Mouse (Mus musculus) embryonic facial prominence, embryonic 14.5 days (tissue): ENCODE results near the gene Fbxo28. TPM values are rescaled to one million over a fixed set of nuclear protein-coding genes. Genes with fewer than 3 reads are reported as not detected.
A peak's percentile ranks its signal among the peaks of the same experiment; 100 is the strongest.

Experiments
- ATAC-seq: fragments of 200-750 bp; cut with Nextera tagmentation; 2 replicates; pipeline ENCODE4 v1.8.0; 2017; ENCODE audit warnings: low read depth, moderate number of reproducible peaks, moderate TSS enrichment
- DNase-seq: peaks from one replicate; pipeline ENCODE4 v3.0.0-alpha.2; 2015; ENCODE audit warnings: low spot score
- H3K27ac ChIP-seq: fragments of 300-500 bp; sonication (generic); replicated peaks from 2 replicates; pipeline ENCODE4 v1.5.1; 2014; ENCODE audit warnings: low read depth, mild to moderate bottlenecking, low read length, moderate library complexity
- H3K27me3 ChIP-seq: fragments of 300-500 bp; sonication (generic); replicated peaks from 2 replicates; pipeline ENCODE4 v1.6.1; 2014; ENCODE audit warnings: low read length; ENCODE audit not compliant: control insufficient read depth, insufficient read depth
- H3K36me3 ChIP-seq: fragments of 300-500 bp; sonication (generic); 2 replicates; pipeline ENCODE4 v1.6.1; 2014; ENCODE audit warnings: low read length, mixed read lengths; ENCODE audit not compliant: control insufficient read depth, insufficient read depth
- H3K4me1 ChIP-seq: fragments of 300-500 bp; sonication (generic); 2 replicates; pipeline ENCODE4 v1.6.1; 2014; ENCODE audit warnings: antibody characterized with exemption, low read length; ENCODE audit not compliant: control insufficient read depth, insufficient read depth
- H3K4me2 ChIP-seq: fragments of 300-500 bp; sonication (generic); 2 replicates; pipeline ENCODE4 v1.6.1; 2014; ENCODE audit warnings: low read depth, mild to moderate bottlenecking, low read length, moderate library complexity, mixed read lengths
- H3K4me3 ChIP-seq: fragments of 300-500 bp; sonication (generic); 2 replicates; pipeline ENCODE4 v1.5.1; 2014; ENCODE audit warnings: low read depth, mild to moderate bottlenecking, low read length
- H3K9ac ChIP-seq: fragments of 300-500 bp; sonication (generic); 2 replicates; pipeline ENCODE4 v1.6.1; 2014; ENCODE audit warnings: low read depth, mild to moderate bottlenecking, low read length, moderate library complexity, mixed read lengths
- H3K9me3 ChIP-seq: fragments of 300-500 bp; sonication (generic); 2 replicates; pipeline ENCODE4 v1.6.1; 2016; ENCODE audit warnings: low read length; ENCODE audit not compliant: control insufficient read depth
- WGBS: fragments of 180-500 bp; shearing (Covaris S2); extraction: QIAGEN DNeasy Blood & Tissue Kit; methylation state at CpG from one replicate; pipeline ENCODE4 v1.1.7; 2014; 5-methylcytosine and 5-hydroxymethylcytosine counted together
- polyA plus RNA-seq: library from polyadenylated mRNA; unstranded; fragments of >200 nt; fragmentation: Nextera tagmentation; extraction: Ambion mirVana; gene quantifications from 2 replicates; pipeline ENCODE4 v1.2.1, GENCODE M21; 2014

Fbxo28 gene
- polyA plus RNA-seq, 1 experiment from 2014 or later = 25.4 TPM

- H3K4me3 ChIP-seq = no peak overlapping the region
- no peaks in the 10 kb centered on the region for H3K9me3 ChIP-seq
- H3K27ac ChIP-seq = no peak overlapping the region
- DNase-seq = no peak
- no peak overlapping the region for H3K9ac ChIP-seq
- no peaks in the 10 kb centered on the region for H3K27me3 ChIP-seq
- peaks cover 3% of the 10 kb centered on the region; the same call in 1 of the 2 replicates for H3K4me1 ChIP-seq
- 69% methylated on average over 6 of the region's 6 CpGs for WGBS
- no peaks in the 10 kb centered on the region for H3K36me3 ChIP-seq
- H3K4me2 ChIP-seq = no peak overlapping the region
- no peak for ATAC-seq
Observed at GRCm38 (mm10) chr1:182377519-182377918, 36.1 kb upstream of the Fbxo28 start.

DNA sequence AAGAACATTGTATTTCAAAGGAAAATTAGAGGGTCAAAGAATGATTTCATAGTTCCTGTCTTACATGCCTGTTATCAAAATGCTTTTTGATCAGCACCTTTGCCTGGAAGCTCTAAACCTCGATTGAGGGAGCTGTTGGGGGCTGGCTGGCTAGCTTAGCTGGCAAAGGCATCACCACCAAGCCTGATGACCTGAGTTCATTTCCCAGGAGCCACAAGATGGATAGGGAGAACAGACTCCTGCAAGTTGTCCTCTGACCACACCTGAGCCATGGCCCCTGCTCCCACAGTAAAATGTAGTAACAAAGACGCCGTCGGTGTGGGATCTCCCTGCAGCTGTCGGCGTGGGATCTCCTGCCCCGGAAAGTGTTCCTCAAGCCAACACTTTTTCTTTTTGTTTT is 35.4 kb upstream of the Fbxo28 start:
- no peaks in the 10 kb centered on the region for H3K27me3 ChIP-seq
- H3K9me3 ChIP-seq = no peaks in the 10 kb centered on the region
- H3K27ac ChIP-seq = no peak overlapping the region
- no peak overlapping the region for H3K4me2 ChIP-seq
- no peak overlapping the region for H3K4me3 ChIP-seq
- 90% methylated on average over 7 of the region's 7 CpGs for WGBS
- DNase-seq = no peak
- no peaks in the 10 kb centered on the region for H3K36me3 ChIP-seq
- no peak for ATAC-seq
- H3K4me1 ChIP-seq = peaks cover 3% of the 10 kb centered on the region; the same call in 1 of the 2 replicates
- H3K9ac ChIP-seq = no peak overlapping the region

DNA sequence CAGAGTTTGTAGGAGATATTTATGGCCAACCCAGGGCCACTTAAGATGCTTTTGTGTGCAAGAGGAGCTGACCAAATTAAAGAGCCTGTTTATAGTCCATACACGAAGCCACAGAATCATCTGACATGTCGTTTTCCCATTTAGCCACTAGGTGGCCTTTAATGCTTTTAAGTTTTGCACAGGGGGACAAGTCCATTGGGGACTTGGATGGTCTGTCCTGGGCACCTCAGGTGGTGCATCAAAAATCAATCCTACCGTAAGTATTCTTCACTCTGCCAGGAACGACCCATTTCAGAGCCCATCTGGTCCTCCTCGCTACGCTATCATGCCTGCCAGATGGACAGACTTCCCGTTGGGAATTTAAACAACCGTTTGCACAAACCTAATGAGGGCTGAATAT is 34.8 kb upstream of the Fbxo28 start:
- no peaks in the 10 kb centered on the region for H3K9me3 ChIP-seq
- DNase-seq (peak; percentile 65), ATAC-seq (peak; percentile 47; the same call in 1 of the 2 replicates)
- peaks cover 3% of the 10 kb centered on the region; the same call in 1 of the 2 replicates for H3K4me1 ChIP-seq
- H3K36me3 ChIP-seq = no peaks in the 10 kb centered on the region
- 33% methylated on average over 8 of the region's 8 CpGs for WGBS
- H3K4me2 ChIP-seq = no peak overlapping the region
- H3K9ac ChIP-seq = no peak overlapping the region
- no peaks in the 10 kb centered on the region for H3K27me3 ChIP-seq
- no peak overlapping the region for H3K4me3 ChIP-seq
- H3K27ac ChIP-seq = no peak overlapping the region

DNA sequence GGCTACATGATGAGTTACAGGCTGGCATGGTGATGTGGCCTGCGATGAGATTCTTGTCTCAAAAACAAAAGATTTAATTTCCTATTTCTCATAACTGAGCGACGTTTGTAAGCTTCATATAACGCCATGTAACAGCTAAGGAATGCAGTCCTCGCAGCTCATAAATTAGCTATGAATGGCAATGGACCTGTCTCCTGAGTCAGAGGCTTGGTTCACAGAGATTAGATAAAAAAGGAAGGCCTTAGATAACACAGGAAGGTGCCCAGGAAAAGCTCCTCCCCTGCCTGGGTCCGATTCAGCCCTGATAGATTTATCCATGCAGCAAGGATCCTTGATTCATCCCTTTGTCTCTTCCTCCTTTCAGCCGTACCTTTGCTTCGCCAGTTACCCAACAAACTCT is 30.5 kb upstream of the Fbxo28 start:
- Histone ChIP-seq H3K27me3 (no peaks in the 10 kb centered on the region), H3K27ac (no peak overlapping the region), H3K9me3 (no peaks in the 10 kb centered on the region), H3K4me1 (peaks cover 14% of the 10 kb centered on the region), H3K4me3 (no peak overlapping the region), H3K4me2 (no peak overlapping the region), H3K36me3 (no peaks in the 10 kb centered on the region), H3K9ac (no peak overlapping the region)
- ATAC-seq (no peak), DNase-seq (no peak)
- 79% methylated on average over 8 of the region's 8 CpGs for WGBS

GRCm38 (mm10) chr1:182369435-182369834 is 28.0 kb upstream of the Fbxo28 start:
- Histone ChIP-seq H3K4me1 (peaks cover 12% of the 10 kb centered on the region), H3K9ac (no peak overlapping the region), H3K4me3 (no peak overlapping the region), H3K27me3 (no peaks in the 10 kb centered on the region), H3K27ac (no peak overlapping the region), H3K36me3 (no peaks in the 10 kb centered on the region), H3K9me3 (no peaks in the 10 kb centered on the region), H3K4me2 (no peak overlapping the region)
- WGBS = 59% methylated on average over 4 of the region's 4 CpGs
- DNase-seq (no peak), ATAC-seq (no peak)

DNA sequence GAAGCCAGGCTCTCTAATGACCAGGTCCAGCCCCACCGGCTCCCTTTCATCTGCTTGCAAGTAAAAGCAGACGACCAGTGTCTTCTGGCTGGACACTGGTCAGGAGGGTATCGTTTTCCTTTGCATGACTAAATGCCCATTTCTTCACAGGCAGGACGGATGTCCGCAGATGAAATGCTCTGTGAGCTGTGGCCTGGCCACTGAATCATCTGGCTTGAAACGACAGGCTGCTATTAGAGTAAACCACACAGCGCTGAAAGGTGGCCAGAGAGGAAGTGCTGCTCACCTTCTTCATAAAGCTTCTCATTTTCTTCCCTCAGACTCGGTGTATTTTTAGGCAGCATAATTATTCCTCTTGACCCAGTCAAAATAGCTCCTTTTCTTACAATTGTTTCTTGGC is 27.4 kb upstream of the Fbxo28 start:
- 29% methylated on average over 8 of the region's 8 CpGs for WGBS
- Histone ChIP-seq H3K27ac (0 out of 2 replicates have a peak overlapping the region, but pooled peaks have one; percentile 16), H3K4me2 (0 out of 2 replicates have a peak overlapping the region, but pooled peaks have one; percentile 13), H3K9me3 (no peaks in the 10 kb centered on the region), H3K4me3 (no peak overlapping the region), H3K9ac (no peak overlapping the region), H3K36me3 (no peaks in the 10 kb centered on the region), H3K27me3 (no peaks in the 10 kb centered on the region), H3K4me1 (peaks cover 12% of the 10 kb centered on the region)
- DNase-seq = peak; percentile 52
- no peak; the same call in 1 of the 2 replicates for ATAC-seq

GRCm38 (mm10) chr1:182368309-182368708 is 26.9 kb upstream of the Fbxo28 start:
- Histone ChIP-seq H3K36me3 (no peaks in the 10 kb centered on the region), H3K4me2 (no peak overlapping the region), H3K4me1 (peaks cover 12% of the 10 kb centered on the region), H3K4me3 (no peak overlapping the region), H3K27me3 (no peaks in the 10 kb centered on the region), H3K27ac (0 out of 2 replicates have a peak overlapping the region, but pooled peaks have one; percentile 16), H3K9ac (no peak overlapping the region), H3K9me3 (no peaks in the 10 kb centered on the region)
- no peak for ATAC-seq
- DNase-seq = no peak
- 49% methylated on average over 7 of the region's 7 CpGs for WGBS

- ATAC-seq (no peak; the same call in 1 of the 2 replicates), DNase-seq (no peak)
- Histone ChIP-seq H3K4me1 (peaks cover 7% of the 10 kb centered on the region), H3K4me2 (no peak overlapping the region), H3K27ac (no peak overlapping the region; the same call in 1 of the 2 replicates), H3K36me3 (no peaks in the 10 kb centered on the region), H3K9ac (no peak overlapping the region), H3K4me3 (no peak overlapping the region), H3K27me3 (no peaks in the 10 kb centered on the region), H3K9me3 (no peaks in the 10 kb centered on the region)
- 55% methylated on average over 12 of the region's 12 CpGs for WGBS
Observed at GRCm38 (mm10) chr1:182363683-182364404, 22.4 kb upstream of the Fbxo28 start.

DNA sequence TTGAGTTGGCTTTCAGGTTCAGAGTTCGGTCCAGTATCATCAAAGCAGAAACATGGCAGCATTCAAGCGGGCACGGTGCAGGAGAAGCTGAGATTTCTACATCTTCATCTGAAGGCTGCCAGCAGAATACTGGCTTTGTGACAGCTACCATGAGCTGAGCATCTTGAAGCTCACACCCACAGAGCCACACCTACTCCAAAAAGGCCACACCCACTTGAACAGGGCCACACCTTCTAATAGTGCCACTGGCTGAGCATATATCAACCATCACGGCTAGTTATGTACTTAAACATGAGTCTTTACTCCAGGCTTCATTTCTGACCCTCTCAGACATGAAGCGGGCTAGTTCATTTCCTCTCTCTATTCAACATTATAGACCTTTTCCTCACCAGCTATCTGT is 21.3 kb upstream of the Fbxo28 start:
- WGBS = 92% methylated on average over 5 of the region's 5 CpGs
- no peaks in the 10 kb centered on the region for H3K36me3 ChIP-seq
- H3K9ac ChIP-seq = no peak overlapping the region
- no peak overlapping the region for H3K4me3 ChIP-seq
- ATAC-seq = no peak
- H3K4me2 ChIP-seq = no peak overlapping the region
- no peaks in the 10 kb centered on the region for H3K9me3 ChIP-seq
- no peak for DNase-seq
- no peaks in the 10 kb centered on the region for H3K27me3 ChIP-seq
- no peaks in the 10 kb centered on the region for H3K4me1 ChIP-seq
- no peak overlapping the region for H3K27ac ChIP-seq
